Mouse (Mus musculus): ENCODE results near the gene Dpm1.

GRCm38 (mm10) chr2:168175946-168176345, 54.4 kb downstream of the Dpm1 start:
- no peak for TF ChIP-seq GATA1 (IDR thresholded peaks at IDR 0.05; ENCODE audit: borderline replicate concordance, low read length)
- no peak for TF ChIP-seq FLI1 (IDR thresholded peaks at IDR 0.05; ENCODE audit: low read length)

Data from megakaryocyte, embryonic 14.5 days (primary cell).